Mouse (Mus musculus) ES-Bruce4 (cell line): ENCODE results near the gene Slc8a3.

Experiments used
- CTCF ChIP-seq: IDR thresholded peaks from one replicate; pipeline ENCODE4 v1.8.1; 2011; ENCODE audit warnings: low read depth, low read length
- EP300 ChIP-seq: IDR thresholded peaks from 2 replicates; pipeline ENCODE4 v1.6.1; 2011; ENCODE audit warnings: low read depth, low read length; ENCODE audit not compliant: insufficient read depth
- POLR2A ChIP-seq: IDR thresholded peaks from one replicate; pipeline ENCODE4 v1.8.1; 2011; ENCODE audit warnings: low read length; ENCODE audit not compliant: insufficient read depth

DNA sequence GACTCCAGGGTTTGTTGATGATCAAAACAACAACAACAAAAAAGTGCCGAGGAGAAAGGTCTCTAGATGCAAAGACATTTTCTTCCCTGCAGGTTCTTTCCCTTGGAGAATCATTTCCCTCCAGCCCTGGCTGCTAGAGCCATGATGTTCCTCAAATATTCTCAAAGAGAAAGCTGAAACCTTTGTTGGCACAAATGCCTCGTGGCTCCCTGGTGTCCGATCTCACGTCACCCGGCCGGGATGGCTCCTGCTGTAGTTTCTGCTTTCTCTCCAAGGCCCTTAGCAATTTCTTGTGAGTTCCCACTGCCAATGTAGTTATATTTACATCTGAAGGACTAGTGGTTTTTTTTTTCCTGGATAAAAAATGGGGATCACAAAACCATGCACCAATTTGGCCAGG is 87.6 kb downstream of the Slc8a3 start:
- TF ChIP-seq POLR2A (no peak), CTCF (no peak), EP300 (no peak)
